Mouse (Mus musculus) lung, postnatal 25 days (tissue): ENCODE data around the gene Dhrs7b.
"Not testable (repeated sequence)": the region's sequence is repeated elsewhere in the genome, so short reads cannot be mapped to it uniquely, and the experiment has no call there.

Experiments used
- DNase-seq: peaks from one replicate; pipeline ENCODE4 v3.0.0; 2022; ENCODE audit warnings: low spot score

Dhrs7b gene

GRCm38 (mm10) chr11:60830433-60831052 lies at the start of gene Dhrs7b:
TSS of gene Dhrs7b (plus strand) at chr11:60830631.
- DNase-seq: peak; percentile 94

- no peak for DNase-seq
Measured at GRCm38 (mm10) chr11:60784179-60784922, 46.1 kb upstream of the Dhrs7b start.

- DNase-seq: no peak
Measured at GRCm38 (mm10) chr11:60787595-60787994, 42.8 kb upstream of the Dhrs7b start.

- DNase-seq: no peak
Measured at GRCm38 (mm10) chr11:60790472-60790871, 40.0 kb upstream of the Dhrs7b start.

GRCm38 (mm10) chr11:60796342-60796741 lies 34.1 kb upstream of the Dhrs7b start:
- DNase-seq: no peak

GRCm38 (mm10) chr11:60799977-60800376 lies 30.5 kb upstream of the Dhrs7b start:
- DNase-seq: no peak

- no peak for DNase-seq
Measured at GRCm38 (mm10) chr11:60800892-60801291, 29.5 kb upstream of the Dhrs7b start.

- peak; percentile 51 for DNase-seq
Measured at GRCm38 (mm10) chr11:60808286-60809070, 22.0 kb upstream of the Dhrs7b start.

GRCm38 (mm10) chr11:60809546-60809945 lies 20.9 kb upstream of the Dhrs7b start:
- no peak for DNase-seq

- no peak for DNase-seq
Measured at GRCm38 (mm10) chr11:60810046-60810965, 20.1 kb upstream of the Dhrs7b start.

- peak; percentile 95 for DNase-seq
Measured at GRCm38 (mm10) chr11:60811054-60811460, 19.4 kb upstream of the Dhrs7b start.

GRCm38 (mm10) chr11:60811618-60812017 lies 18.8 kb upstream of the Dhrs7b start, which contains the start of gene Shmt1:
TSS of gene Shmt1 (minus strand) at chr11:60811718.
- not testable (repeated sequence) for DNase-seq

GRCm38 (mm10) chr11:60816398-60816797 lies 14.0 kb upstream of the Dhrs7b start:
- no peak for DNase-seq

- no peak for DNase-seq
Measured at GRCm38 (mm10) chr11:60823771-60824170, 6.7 kb upstream of the Dhrs7b start.

GRCm38 (mm10) chr11:60825191-60825590 lies 5.2 kb upstream of the Dhrs7b start:
- peak; percentile 73 for DNase-seq

- no peak for DNase-seq
Measured at GRCm38 (mm10) chr11:60826700-60827099, 3.7 kb upstream of the Dhrs7b start.

GRCm38 (mm10) chr11:60827241-60827945 lies 3.0 kb upstream of the Dhrs7b start:
- DNase-seq: no peak

GRCm38 (mm10) chr11:60828903-60829302 lies 1.5 kb upstream of the Dhrs7b start:
- DNase-seq: no peak

- DNase-seq: no peak
Measured at GRCm38 (mm10) chr11:60836897-60837296, 6.5 kb downstream of the Dhrs7b start.

GRCm38 (mm10) chr11:60837644-60838406 lies 7.4 kb downstream of the Dhrs7b start:
- DNase-seq: no peak
